ENCODE assay signal across 8 mouse cellular contexts in the genomic region with DNA sequence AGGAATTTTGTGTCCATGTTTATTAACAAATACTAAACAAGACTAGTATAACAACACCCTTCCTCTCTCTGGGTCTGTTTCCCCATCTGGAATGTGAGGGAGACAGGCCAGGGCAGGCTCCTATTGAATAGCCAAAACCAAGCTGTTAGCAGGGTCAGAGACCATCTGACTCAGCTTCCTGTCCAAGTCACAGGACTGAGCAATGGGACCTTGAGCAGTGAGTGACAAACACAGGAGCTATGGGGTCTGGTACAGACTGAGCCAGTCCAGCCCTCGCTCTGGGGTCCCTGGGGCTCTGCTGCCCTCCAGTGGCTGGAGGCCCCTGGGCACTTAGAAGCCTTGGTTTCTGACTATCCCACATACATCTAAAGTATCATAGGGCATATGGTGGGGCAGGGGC.
DNase-seq lines count a peak whose midpoint lies in the region; ATAC-seq and TF ChIP-seq lines count a peak whose summit lies in the region.

No protein-coding gene starts in this region.

- no peaks in the 10 kb centered on the region for H3K27me3 ChIP-seq in intestine, embryonic 16.5 days (replicated peaks; ENCODE audit: control insufficient read depth, insufficient read depth, low read length)
- H3K27me3 ChIP-seq in midbrain, embryonic 10.5 days (ENCODE audit: low read depth, poor library complexity, severe bottlenecking) = peaks cover 61% of the 10 kb centered on the region

- H3K4me2 ChIP-seq in intestine, embryonic 16.5 days (ENCODE audit: low read depth, low read length) = no peak overlapping the region

- 16% methylated on average over 1 of the region's 1 CpGs for WGBS in intestine, embryonic 16.5 days
- WGBS in midbrain, embryonic 10.5 days = 4% methylated on average over 1 of the region's 1 CpGs

- no peak overlapping the region for H3K4me3 ChIP-seq in cortical plate, adult 2 months (ENCODE audit: insufficient read depth, low read length)
- no peak overlapping the region for H3K4me3 ChIP-seq in intestine, embryonic 16.5 days (ENCODE audit: low read length)
- H3K4me3 ChIP-seq in midbrain, embryonic 10.5 days = no peak overlapping the region

- H3K27ac ChIP-seq in cortical plate, adult 2 months (ENCODE audit: insufficient read depth, low read length) = no peak overlapping the region
- H3K27ac ChIP-seq in intestine, embryonic 16.5 days (ENCODE audit: low read length) = no peak overlapping the region
- H3K27ac ChIP-seq in midbrain, embryonic 10.5 days (replicated peaks) = no peak overlapping the region

- H3K9ac ChIP-seq in intestine, embryonic 16.5 days (ENCODE audit: low read depth, low read length) = no peak overlapping the region

- intact Hi-C loops in gastrocnemius, postnatal 36 days (cut with DNase I) = loop anchor here (1.0 to 5.0 kb wide), 5 partner anchors 46 to 435 kb away; no protein-coding TSS in a partner anchor
- intact Hi-C loops in left cerebral cortex, postnatal 4 days (cut with DNase I) = loop anchor here (5.0 kb wide), 1 partner anchor 340 kb away; no protein-coding TSS in a partner anchor

- no peaks in the 10 kb centered on the region for H3K36me3 ChIP-seq in intestine, embryonic 16.5 days (ENCODE audit: control insufficient read depth, insufficient read depth, low read length)
- no peaks in the 10 kb centered on the region for H3K36me3 ChIP-seq in midbrain, embryonic 10.5 days

- TF ChIP-seq POLR2A in cortical plate, adult 2 months (IDR thresholded peaks at IDR 0.05; ENCODE audit: extremely low read depth, insufficient read depth, low read length) = no peak

- H3K4me1 ChIP-seq in cortical plate, adult 2 months (ENCODE audit: control insufficient read depth, insufficient read depth, low read length) = no peaks in the 10 kb centered on the region
- peaks cover 4% of the 10 kb centered on the region; the same call in 1 of the 2 replicates for H3K4me1 ChIP-seq in intestine, embryonic 16.5 days (ENCODE audit: control insufficient read depth, insufficient read depth, low read length)
- peaks cover 58% of the 10 kb centered on the region for H3K4me1 ChIP-seq in midbrain, embryonic 10.5 days

- peak; percentile 42 for DNase-seq in WW6 (ENCODE audit: low read depth, low spot score)
- DNase-seq in gastrocnemius, postnatal 36 days = peak; percentile 79 to 82
- peak; percentile 87 for DNase-seq in left cerebral cortex, postnatal 4 days
- peak; percentile 75 for DNase-seq in midbrain, embryonic 10.5 days (ENCODE audit: low spot score)
- peak; percentile 69 for DNase-seq in right cerebral cortex, postnatal 4 days
- DNase-seq in yolk sac, embryonic 10.5 days (ENCODE audit: low spot score) = peak; percentile 64

- ATAC-seq in intestine, embryonic 16.5 days = peak; percentile 79

- H3K9me3 ChIP-seq in intestine, embryonic 16.5 days (ENCODE audit: control insufficient read depth, low read length) = no peaks in the 10 kb centered on the region
- H3K9me3 ChIP-seq in midbrain, embryonic 10.5 days (replicated peaks) = no peaks in the 10 kb centered on the region

- peak; percentile 80 for TF ChIP-seq CTCF in cortical plate, adult 2 months (IDR thresholded peaks at IDR 0.05; ENCODE audit: extremely low read depth, insufficient read depth, low read length)
